Mouse (Mus musculus) myocyte (in vitro differentiated cells): ENCODE data around the gene Rbm17. TPM values are rescaled to one million over a fixed set of nuclear protein-coding genes. Genes with fewer than 3 reads are reported as not detected.

Experiments used
- H3K27me3 ChIP-seq: one replicate; pipeline ENCODE4 v1.6.1; 2011; ENCODE audit not compliant: control insufficient read depth, insufficient read depth, insufficient read length
- H3K36me3 ChIP-seq: one replicate; pipeline ENCODE4 v1.6.1; 2011; ENCODE audit not compliant: control insufficient read depth, insufficient read depth
- H3K4me2 ChIP-seq: one replicate; pipeline ENCODE4 v1.6.1; 2011; ENCODE audit warnings: low read depth, control low read depth
- H3K4me3 ChIP-seq: one replicate; pipeline ENCODE4 v1.5.1; 2011; ENCODE audit warnings: mild to moderate bottlenecking, control low read depth, moderate library complexity
- H3K79me2 ChIP-seq: one replicate; pipeline ENCODE4 v1.6.1; 2011; ENCODE audit not compliant: control insufficient read depth, insufficient read depth
- H3ac ChIP-seq: one replicate; pipeline ENCODE4 v1.6.1; 2011; ENCODE audit not compliant: control insufficient read depth, insufficient read length
- CEBPB ChIP-seq: IDR thresholded peaks from 2 replicates; pipeline ENCODE4 v1.6.1; 2011; ENCODE audit warnings: mild to moderate bottlenecking, moderate library complexity; ENCODE audit not compliant: poor library complexity, insufficient read depth, severe bottlenecking
- E2F4 ChIP-seq: IDR thresholded peaks from one replicate; pipeline ENCODE4 v1.6.1; 2011; ENCODE audit warnings: mild to moderate bottlenecking, control low read depth, moderate library complexity; ENCODE audit not compliant: insufficient read depth
- MAX ChIP-seq: IDR thresholded peaks from one replicate; pipeline ENCODE4 v1.6.1; 2011; ENCODE audit warnings: low read depth, mild to moderate bottlenecking, control low read depth
- MYOD1 ChIP-seq, 3 experiments: IDR thresholded peaks; one replicate each; pipeline ENCODE4 v1.6.1; 2011; ENCODE audit warnings: control low read depth in 2 of 3, low read depth in 2 of 3, mild to moderate bottlenecking in 2 of 3, moderate library complexity in 1 of 3; ENCODE audit not compliant: insufficient read length in 2 of 3, control insufficient read depth in 1 of 3
- MYOG ChIP-seq, 3 experiments: IDR thresholded peaks; one replicate each; pipeline ENCODE4 v1.6.1; 2011; ENCODE audit warnings: control low read depth in 2 of 3, low read depth in 2 of 3, mild to moderate bottlenecking in 2 of 3; ENCODE audit not compliant: insufficient read length in 2 of 3, control insufficient read depth in 1 of 3, insufficient read depth in 1 of 3
- POLR2A ChIP-seq: IDR thresholded peaks from one replicate; pipeline ENCODE4 v1.6.1; 2011; ENCODE audit warnings: low read depth, mild to moderate bottlenecking, control low read depth, moderate library complexity; ENCODE audit not compliant: insufficient read length
- POLR2AphosphoS2 ChIP-seq: IDR thresholded peaks from one replicate; pipeline ENCODE4 v1.6.1; 2011; ENCODE audit warnings: low read depth, control low read depth; ENCODE audit not compliant: insufficient read length
- REST ChIP-seq: IDR thresholded peaks from one replicate; pipeline ENCODE4 v1.6.1; 2011; ENCODE audit warnings: mild to moderate bottlenecking, control low read depth, moderate library complexity; ENCODE audit not compliant: insufficient read depth, insufficient read length
- SRF ChIP-seq: IDR thresholded peaks from one replicate; pipeline ENCODE4 v1.6.1; 2011; ENCODE audit warnings: low read depth; ENCODE audit not compliant: control insufficient read depth, insufficient read length
- TCF12 ChIP-seq: IDR thresholded peaks from one replicate; pipeline ENCODE4 v1.6.1; 2011; ENCODE audit warnings: mild to moderate bottlenecking, control low read depth; ENCODE audit not compliant: poor library complexity, insufficient read depth, severe bottlenecking
- TCF3 ChIP-seq: IDR thresholded peaks from one replicate; pipeline ENCODE4 v1.6.1; 2011; ENCODE audit warnings: low read depth, control low read depth; ENCODE audit not compliant: insufficient read length
- USF1 ChIP-seq: IDR thresholded peaks from one replicate; pipeline ENCODE4 v1.6.1; 2011; ENCODE audit warnings: low read depth, mild to moderate bottlenecking, control low read depth, moderate library complexity
- polyA plus RNA-seq: library from polyadenylated mRNA; unstranded; fragments of >200 nt; fragmentation: generic; extraction: Trizol; gene quantifications from one replicate; pipeline ENCODE4 v1.2.1, GENCODE M21; 2012; ENCODE audit warnings: missing spikeins

The Rbm17 gene
- polyA plus RNA-seq, 1 experiment, result 86.4 TPM

GRCm38 (mm10) chr2:11645297-11645696 lies 41.3 kb upstream of the Rbm17 start:
- Histone ChIP-seq H3K36me3 (no peaks in the 10 kb centered on the region), H3K27me3 (no peaks in the 10 kb centered on the region), H3ac (no peak overlapping the region), H3K4me3 (no peak overlapping the region), H3K79me2 (no peaks in the 10 kb centered on the region), H3K4me2 (no peak overlapping the region)
- TF ChIP-seq POLR2AphosphoS2, result no peak
- no peak for TF ChIP-seq TCF12
- TF ChIP-seq POLR2A, result no peak
- no peak for TF ChIP-seq CEBPB
- TF ChIP-seq USF1, result no peak
- TF ChIP-seq MYOG (IDR thresholded peaks at IDR 0.05; ENCODE audit: control insufficient read depth in 1 of 3, insufficient read depth in 1 of 3, insufficient read length in 2 of 3, low read depth in 2 of 3), result no peak
- TF ChIP-seq MAX, result no peak
- no peak for TF ChIP-seq MYOD1 (IDR thresholded peaks at IDR 0.05; ENCODE audit: control insufficient read depth in 1 of 3, insufficient read length in 2 of 3, low read depth in 2 of 3)
- TF ChIP-seq TCF3, result no peak
- no peak for TF ChIP-seq SRF
- no peak for TF ChIP-seq E2F4

DNA sequence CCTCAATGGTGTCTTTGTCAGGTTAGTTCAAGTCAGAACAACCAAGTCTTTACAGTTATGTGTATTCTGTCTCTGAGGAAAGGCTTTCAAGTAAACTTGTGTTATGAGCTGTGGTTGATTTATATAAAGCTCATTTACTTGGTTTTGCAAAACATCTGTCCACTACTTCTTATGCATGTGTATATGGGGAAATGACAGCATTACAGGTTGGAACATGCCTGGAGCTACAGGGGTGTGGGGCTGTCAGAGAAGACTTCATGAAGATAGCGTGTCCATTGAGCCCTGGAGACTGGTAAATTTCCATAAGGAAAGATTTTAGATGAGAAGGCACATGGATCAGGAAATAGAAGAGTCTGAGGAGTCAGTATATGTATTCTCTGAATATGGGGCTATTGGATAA lies 40.1 kb upstream of the Rbm17 start:
- no peak for TF ChIP-seq POLR2AphosphoS2
- TF ChIP-seq TCF12, result no peak
- TF ChIP-seq POLR2A, result no peak
- TF ChIP-seq TCF3, result no peak
- TF ChIP-seq MYOD1 (IDR thresholded peaks at IDR 0.05; ENCODE audit: control insufficient read depth in 1 of 3, insufficient read length in 2 of 3, low read depth in 2 of 3), result no peak
- no peak for TF ChIP-seq SRF
- no peak for TF ChIP-seq USF1
- no peak for TF ChIP-seq E2F4
- Histone ChIP-seq H3K27me3 (no peaks in the 10 kb centered on the region), H3K4me2 (no peak overlapping the region), H3K4me3 (no peak overlapping the region), H3K36me3 (no peaks in the 10 kb centered on the region), H3K79me2 (no peaks in the 10 kb centered on the region), H3ac (no peak overlapping the region)

DNA sequence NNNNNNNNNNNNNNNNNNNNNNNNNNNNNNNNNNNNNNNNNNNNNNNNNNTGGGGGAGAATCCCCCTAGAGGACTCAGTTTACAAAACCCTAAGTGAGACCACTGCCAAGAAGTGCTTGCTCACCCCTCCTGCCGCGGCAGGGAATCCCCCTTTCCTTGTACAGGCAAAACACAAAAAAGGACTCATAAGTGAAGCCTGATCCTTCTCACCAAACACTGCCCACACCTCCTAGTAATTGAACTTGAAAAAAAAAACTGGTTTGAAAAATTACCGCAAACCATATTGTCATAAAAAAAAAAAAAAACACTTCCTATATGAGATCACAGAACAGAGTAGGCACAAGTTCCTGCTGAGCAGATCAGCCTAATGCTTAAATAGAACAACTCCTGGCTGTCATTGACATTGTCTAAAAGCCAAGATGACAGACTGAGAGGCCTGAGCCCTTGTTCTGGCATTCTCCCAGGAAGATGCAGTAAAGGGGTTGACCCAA lies 38.5 kb upstream of the Rbm17 start, which contains the start of gene Il2ra:
TSS of gene Il2ra (plus strand) at position 357 of the 491 bp plus-strand sequence.
- Histone ChIP-seq H3ac (no peak within 1 kb of the TSS), H3K4me2 (no peak within 1 kb of the TSS), H3K27me3 (no peaks in the 10 kb centered on the region), H3K79me2 (no peaks in the 10 kb centered on the region), H3K4me3 (no peak within 1 kb of the TSS), H3K36me3 (no peaks in the 10 kb centered on the region)
- TF ChIP-seq USF1, result no peak
- no peak for TF ChIP-seq MYOG (IDR thresholded peaks at IDR 0.05; ENCODE audit: control insufficient read depth in 1 of 3, insufficient read depth in 1 of 3, insufficient read length in 2 of 3, low read depth in 2 of 3)
- no peak for TF ChIP-seq E2F4
- TF ChIP-seq CEBPB, result no peak
- TF ChIP-seq TCF12, result no peak
- TF ChIP-seq POLR2A, result no peak
- no peak for TF ChIP-seq TCF3
- no peak for TF ChIP-seq MAX
- TF ChIP-seq MYOD1 (IDR thresholded peaks at IDR 0.05; ENCODE audit: control insufficient read depth in 1 of 3, insufficient read length in 2 of 3, low read depth in 2 of 3), result no peak
- no peak for TF ChIP-seq REST
- TF ChIP-seq SRF, result no peak
- no peak for TF ChIP-seq POLR2AphosphoS2

GRCm38 (mm10) chr2:11637115-11637514 lies 33.2 kb upstream of the Rbm17 start:
- no peak for TF ChIP-seq TCF12
- TF ChIP-seq POLR2A, result no peak
- no peak for TF ChIP-seq E2F4
- TF ChIP-seq REST, result no peak
- no peak for TF ChIP-seq MYOD1 (IDR thresholded peaks at IDR 0.05; ENCODE audit: control insufficient read depth in 1 of 3, insufficient read length in 2 of 3, low read depth in 2 of 3)
- no peaks in the 10 kb centered on the region for H3K27me3 ChIP-seq
- no peak overlapping the region for H3K4me2 ChIP-seq
- no peak overlapping the region for H3ac ChIP-seq
- no peak overlapping the region for H3K4me3 ChIP-seq
- H3K36me3 ChIP-seq, result no peaks in the 10 kb centered on the region
- no peaks in the 10 kb centered on the region for H3K79me2 ChIP-seq

- no peak overlapping the region for H3K4me2 ChIP-seq
- no peaks in the 10 kb centered on the region for H3K36me3 ChIP-seq
- no peaks in the 10 kb centered on the region for H3K27me3 ChIP-seq
- TF ChIP-seq POLR2A, result no peak
- no peak for TF ChIP-seq POLR2AphosphoS2
- no peak for TF ChIP-seq CEBPB
- TF ChIP-seq SRF, result no peak
- TF ChIP-seq REST, result no peak
- no peak for TF ChIP-seq MAX
- no peak for TF ChIP-seq TCF3
- no peak for TF ChIP-seq TCF12
- no peak for TF ChIP-seq E2F4
- no peak for TF ChIP-seq MYOG (IDR thresholded peaks at IDR 0.05; ENCODE audit: control insufficient read depth in 1 of 3, insufficient read depth in 1 of 3, insufficient read length in 2 of 3, low read depth in 2 of 3)
- no peak for TF ChIP-seq MYOD1 (IDR thresholded peaks at IDR 0.05; ENCODE audit: control insufficient read depth in 1 of 3, insufficient read length in 2 of 3, low read depth in 2 of 3)
- no peak for TF ChIP-seq USF1
- H3K79me2 ChIP-seq, result no peaks in the 10 kb centered on the region
- no peak overlapping the region for H3K4me3 ChIP-seq
- H3ac ChIP-seq, result no peak overlapping the region
These were observed 32.2 kb upstream of the Rbm17 start for GRCm38 (mm10) chr2:11636138-11636480.
